Mouse (Mus musculus): ENCODE measurements at regions not wholly inside any gene's neighbourhood (a gene's known extent, or its start where the extent isn't known, plus 50 kb on each side); places are given as distances from the start of the nearest gene placed in this dataset.

DNA sequence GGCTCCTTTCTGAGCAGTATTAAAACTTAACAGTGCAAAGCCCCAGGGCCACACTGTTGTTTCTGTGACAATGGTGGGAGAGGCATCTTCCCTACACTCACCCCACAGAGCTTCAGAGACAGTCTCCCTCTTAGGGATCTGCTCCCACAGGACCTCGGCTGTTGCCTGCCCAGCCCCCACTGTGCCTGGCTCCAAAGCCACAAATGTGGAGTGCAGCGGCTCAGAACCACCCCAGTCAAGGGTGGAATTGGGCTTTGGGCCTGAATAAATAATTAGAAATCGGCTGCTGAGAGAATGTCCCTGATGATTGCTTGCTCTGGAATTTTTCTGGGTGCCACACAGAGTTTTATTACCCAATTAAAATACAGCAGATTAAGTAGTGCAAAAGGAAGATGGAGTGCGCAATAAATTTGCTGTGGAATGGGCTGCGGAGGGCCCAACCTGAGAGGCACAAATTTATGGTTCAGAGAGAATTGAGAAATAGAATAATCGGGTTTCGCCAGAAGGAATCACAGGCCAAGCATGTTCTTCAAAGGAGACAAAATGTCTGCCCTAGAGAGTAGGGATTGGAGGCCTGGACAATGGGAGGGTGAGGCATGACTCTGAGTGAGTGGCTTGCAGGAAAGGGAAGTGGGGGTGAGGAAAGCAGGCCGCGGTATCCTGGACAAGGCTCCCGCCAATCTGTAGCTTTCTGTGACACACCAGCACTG is 56.4 kb downstream of the Cd24a start:
- DNase-seq = no peak

DNA sequence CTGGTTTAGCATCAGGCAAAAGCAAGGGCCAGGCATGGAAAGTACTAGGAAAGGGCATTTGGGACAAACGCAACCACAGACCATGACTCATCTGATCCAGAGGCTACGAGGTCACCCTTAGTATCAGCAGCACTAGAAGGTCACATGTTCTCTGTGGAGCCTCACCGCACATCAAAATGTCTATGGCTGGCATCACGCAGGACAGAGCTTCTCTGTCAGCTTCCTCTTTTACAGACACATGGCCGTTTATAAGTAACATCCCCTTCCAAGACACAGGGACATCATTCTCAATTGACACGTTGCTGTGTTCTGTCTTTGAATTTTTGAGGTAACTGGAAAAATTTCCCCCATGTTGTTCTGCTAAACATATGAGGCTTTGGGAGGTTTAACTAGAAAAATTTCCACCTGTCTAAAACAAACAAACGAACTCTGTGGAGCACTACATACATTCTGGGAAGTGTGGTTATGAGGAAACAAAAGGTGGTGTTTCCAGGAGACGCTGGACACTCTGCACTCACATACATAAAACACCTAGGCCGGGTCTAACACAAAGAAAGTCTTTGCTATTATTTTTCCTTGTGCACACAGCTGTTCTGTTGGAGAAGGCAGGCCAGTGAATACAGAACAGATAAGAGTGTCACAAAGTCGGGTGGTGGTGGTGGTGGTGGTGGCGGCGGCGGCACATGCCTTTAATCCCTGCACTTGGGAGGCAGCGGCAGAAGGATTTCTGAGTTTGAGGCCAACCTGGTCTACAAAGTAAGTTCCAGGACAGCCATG is 63.3 kb downstream of the Cd24a start:
- no peak for DNase-seq

DNA sequence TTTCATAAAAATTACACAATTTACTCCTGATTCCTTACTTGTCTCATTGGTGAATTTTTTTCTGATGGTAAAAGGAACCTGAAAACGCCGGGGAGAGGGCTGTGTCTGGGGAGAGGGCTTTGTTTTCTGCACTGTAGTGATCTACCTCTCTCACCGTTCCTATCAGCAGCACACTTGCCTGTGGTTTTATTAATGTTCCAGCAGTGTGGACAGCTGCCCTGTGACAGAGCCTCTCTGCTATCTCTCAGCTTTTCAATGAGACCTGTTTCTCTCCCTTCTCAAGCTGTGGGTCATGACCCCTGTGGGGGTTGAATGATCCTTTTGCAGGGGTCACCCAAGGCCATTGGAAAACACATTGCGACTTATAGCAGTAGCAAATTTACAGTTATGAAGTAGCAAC is 68.2 kb downstream of the Cd24a start:
- no peak for DNase-seq

- no peak for DNase-seq
Measured at GRCm38 (mm10) chr10:43646965-43647364, 68.9 kb downstream of the Cd24a start.

GRCm38 (mm10) chr10:43648186-43648585 is 70.1 kb downstream of the Cd24a start:
- DNase-seq = no peak

GRCm38 (mm10) chr10:43648815-43649447 is 70.8 kb downstream of the Cd24a start:
- DNase-seq = no peak

GRCm38 (mm10) chr10:43650449-43650848 is 72.4 kb downstream of the Cd24a start:
- no peak for DNase-seq

DNA sequence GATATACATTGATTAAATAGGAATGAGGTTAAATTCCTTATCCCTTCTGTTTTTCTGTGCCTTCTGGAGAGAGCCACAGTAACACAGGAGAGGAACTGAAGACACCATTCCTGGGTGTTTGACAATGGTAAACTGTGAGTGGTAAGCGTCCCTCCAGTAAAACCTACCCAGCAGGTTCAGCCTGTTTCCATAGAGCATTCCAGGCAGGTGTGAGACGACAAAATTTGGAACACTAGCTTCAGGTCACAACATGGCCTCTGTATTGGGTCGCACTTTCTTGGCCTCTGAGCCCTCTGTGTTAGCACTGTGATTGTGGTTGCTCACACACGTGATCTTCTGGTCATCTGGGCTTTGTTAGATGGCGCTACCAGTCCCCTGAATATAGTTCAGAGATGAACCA is 73.4 kb downstream of the Cd24a start:
- DNase-seq = no peak

DNA sequence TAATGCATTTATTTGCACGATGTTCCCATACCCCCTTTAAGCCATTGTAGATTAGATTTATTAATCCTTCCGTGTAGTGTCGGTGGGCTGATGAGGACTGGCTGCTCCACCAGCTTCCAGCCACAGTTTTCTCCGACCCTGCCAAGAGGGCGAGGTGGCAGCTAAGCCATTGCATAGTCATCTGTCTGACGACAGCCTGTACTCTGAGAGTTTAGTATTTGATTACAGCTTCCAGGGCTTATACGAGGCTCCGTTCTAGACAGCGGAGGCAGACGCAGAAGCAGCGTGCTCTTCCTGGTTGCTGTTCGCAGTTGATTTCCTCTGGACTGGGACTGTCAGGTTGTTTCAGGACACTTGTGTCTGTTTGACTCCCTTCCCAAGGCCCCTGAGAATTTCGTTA is 73.8 kb downstream of the Cd24a start:
- no peak for DNase-seq

DNA sequence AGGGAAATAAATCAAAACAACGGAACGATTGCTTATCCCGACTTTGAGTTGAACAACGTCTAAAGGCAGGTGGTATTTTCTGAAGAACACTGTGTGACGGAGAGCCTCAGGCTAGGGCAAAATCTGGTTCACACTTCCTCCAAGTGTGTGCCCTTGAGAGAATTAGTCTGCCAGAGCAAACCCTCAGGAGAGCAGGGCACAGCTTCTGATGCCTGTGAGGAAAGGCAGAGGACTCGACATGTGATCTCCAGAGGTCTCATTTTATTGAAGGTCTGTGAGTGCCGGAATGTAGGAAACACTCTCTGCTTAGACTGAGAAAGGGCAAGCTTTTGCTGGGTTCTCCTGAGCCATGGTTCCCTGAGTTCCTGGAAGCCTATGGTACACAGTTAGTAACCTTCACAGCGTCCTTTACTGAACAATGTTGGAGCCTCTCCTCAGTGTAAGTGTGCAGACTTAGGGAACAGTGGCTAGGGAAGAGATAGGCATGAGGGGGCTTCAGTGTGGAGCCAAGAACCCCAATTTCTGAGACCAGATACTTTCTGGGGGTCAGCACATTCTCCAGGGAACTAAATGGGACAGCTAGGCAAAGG is 77.1 kb downstream of the Cd24a start:
- no peak for DNase-seq

GRCm38 (mm10) chr10:43655680-43656079 is 77.6 kb downstream of the Cd24a start:
- no peak for DNase-seq

GRCm38 (mm10) chr10:43656207-43656606 is 78.1 kb downstream of the Cd24a start:
- DNase-seq = no peak

DNA sequence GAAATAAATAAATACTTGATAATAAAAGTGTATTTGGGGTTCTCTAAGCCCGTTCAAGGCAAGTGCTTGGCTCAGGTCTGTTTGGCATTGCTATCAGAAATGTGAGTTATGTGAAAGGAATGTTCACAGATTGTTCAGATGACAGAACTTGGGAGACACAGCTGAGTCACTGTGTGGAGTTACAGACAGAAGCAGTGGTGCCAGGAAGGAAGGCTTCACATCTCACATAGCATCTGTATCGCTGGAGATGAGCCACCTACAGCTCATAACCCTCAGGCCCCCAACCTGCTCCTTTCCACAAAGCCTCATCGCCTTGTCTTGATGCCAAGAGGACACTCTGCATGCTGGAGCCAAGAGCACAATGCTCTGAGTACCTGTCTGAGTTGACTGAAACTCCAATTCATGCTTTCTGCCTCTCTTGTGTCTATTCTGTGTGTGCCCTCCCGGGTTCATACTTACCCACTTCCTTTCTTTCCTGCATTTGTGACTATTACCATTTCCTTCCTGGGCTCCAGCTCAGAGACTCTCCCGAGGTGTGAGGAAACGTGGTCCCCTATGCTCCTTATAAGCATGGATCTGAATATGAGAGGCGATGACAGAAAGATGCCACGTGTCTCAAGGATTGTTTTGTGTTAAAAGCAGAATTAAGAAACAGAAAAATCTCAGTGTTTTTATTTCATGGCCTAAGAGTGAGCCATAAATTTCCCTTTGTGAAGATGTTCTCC is 79.6 kb downstream of the Cd24a start:
- no peak for DNase-seq

- no peak for DNase-seq
Measured at GRCm38 (mm10) chr10:43658226-43658593, 80.1 kb downstream of the Cd24a start.

GRCm38 (mm10) chr10:43664844-43665243 is 86.8 kb downstream of the Cd24a start:
- no peak for DNase-seq

GRCm38 (mm10) chr10:43666262-43667085 is 88.4 kb downstream of the Cd24a start:
- DNase-seq = no peak

DNA sequence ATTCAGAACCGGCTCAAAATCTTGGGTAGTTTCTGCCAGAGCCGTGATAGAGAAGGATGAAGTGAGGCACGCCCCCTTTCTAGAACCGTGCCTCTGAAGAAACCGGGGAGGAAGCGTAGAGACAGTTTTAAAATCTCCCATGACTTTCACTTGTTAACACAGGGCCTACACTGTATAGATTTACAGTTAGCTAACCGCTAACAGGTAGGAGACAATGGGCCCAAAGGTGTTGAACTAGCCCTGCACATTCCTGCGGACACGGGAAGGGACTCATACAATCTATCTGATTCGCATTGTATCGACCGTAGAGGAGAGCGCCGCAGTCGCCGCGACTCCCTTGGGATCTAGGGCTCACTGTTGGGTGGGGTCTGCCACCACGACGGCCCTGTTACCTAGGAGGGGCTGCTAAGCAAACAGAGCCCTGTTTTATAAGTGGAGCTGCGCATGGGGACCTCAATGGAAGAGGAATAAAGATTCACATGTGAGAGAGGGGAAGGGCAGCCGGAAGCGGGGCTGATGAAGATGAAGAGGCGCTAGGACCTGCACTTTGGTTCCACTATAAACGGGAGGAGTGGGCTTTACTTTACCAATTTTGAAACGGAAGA is 89.1 kb downstream of the Cd24a start:
- no peak for DNase-seq

GRCm38 (mm10) chr10:43667732-43668247 is 89.7 kb downstream of the Cd24a start:
- no peak for DNase-seq

DNA sequence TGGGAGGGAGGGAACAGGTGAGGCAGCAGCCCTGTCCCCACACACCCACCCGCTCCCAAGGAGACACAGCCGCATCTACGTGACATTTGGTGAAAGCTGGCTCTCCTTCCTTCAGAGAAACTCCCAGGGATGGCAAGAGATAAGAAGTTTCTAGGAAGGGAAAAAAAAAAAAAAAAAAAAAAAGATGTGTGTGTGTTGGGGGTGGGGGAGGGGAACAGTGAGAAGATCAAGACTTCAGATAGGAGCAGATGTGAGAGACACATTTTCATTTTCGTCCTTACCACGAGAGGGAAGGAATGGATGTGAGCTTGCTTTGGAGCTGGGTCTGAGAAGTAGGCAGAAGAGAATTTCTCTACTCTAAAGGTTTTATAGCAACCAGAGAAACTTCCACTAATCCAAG is 91.4 kb downstream of the Cd24a start:
- DNase-seq = no peak

DNA sequence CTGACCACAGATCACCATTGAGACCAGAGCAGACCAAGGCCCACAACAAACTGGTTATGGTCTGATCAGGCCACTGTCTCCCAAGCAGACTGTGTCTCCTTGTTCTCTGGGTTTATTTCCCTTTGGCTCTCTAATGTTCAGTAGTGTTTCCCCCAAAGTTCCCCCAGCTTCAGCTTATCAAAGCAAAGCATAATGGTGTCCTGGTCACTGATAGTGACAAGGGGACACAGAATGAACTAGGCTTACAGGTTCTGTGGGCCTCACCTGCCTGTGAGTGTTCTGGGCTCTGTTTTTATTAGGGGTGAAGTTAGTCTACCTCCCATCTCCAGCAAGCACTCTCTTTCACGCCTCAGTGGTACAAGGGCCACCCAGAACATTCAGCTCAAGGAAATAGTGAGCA is 92.7 kb downstream of the Cd24a start:
- no peak for DNase-seq

GRCm38 (mm10) chr10:43671785-43672184 is 93.7 kb downstream of the Cd24a start:
- DNase-seq = no peak

All from cerebellum, postnatal 14 days (tissue).